Mouse (Mus musculus) hindbrain, postnatal 0 days (tissue): ENCODE results near the gene Dppa4. TPM values are rescaled to one million over a fixed set of nuclear protein-coding genes. Genes with fewer than 3 reads are reported as not detected.
"Not testable (repeated sequence)": the region's sequence is repeated elsewhere in the genome, so short reads cannot be mapped to it uniquely, and the experiment has no call there.

Experiments
- ATAC-seq: fragments of 200-750 bp; cut with Nextera tagmentation; 2 replicates; pipeline ENCODE4 v1.8.0; 2017; ENCODE audit warnings: mild to moderate bottlenecking, moderate TSS enrichment, moderate library complexity
- DNase-seq: peaks from one replicate; pipeline ENCODE4 v3.0.0-alpha.2; 2015; ENCODE audit warnings: low spot score
- H3K27ac ChIP-seq: fragments of 300-500 bp; sonication (generic); 2 replicates; pipeline ENCODE4 v1.5.1; 2014; ENCODE audit warnings: mild to moderate bottlenecking
- H3K27me3 ChIP-seq: fragments of 300-500 bp; sonication (generic); 2 replicates; pipeline ENCODE4 v1.6.1; 2014; ENCODE audit warnings: low read length, mixed read lengths; ENCODE audit not compliant: insufficient read depth
- H3K36me3 ChIP-seq: fragments of 300-500 bp; sonication (generic); 2 replicates; pipeline ENCODE4 v1.6.1; 2014; ENCODE audit warnings: low read length, mixed read lengths; ENCODE audit not compliant: insufficient read depth
- H3K4me1 ChIP-seq: fragments of 300-500 bp; sonication (generic); 2 replicates; pipeline ENCODE4 v1.6.1; 2014; ENCODE audit warnings: antibody characterized with exemption, low read length, mixed read lengths; ENCODE audit not compliant: insufficient read depth
- H3K4me2 ChIP-seq: fragments of 300-500 bp; sonication (generic); 2 replicates; pipeline ENCODE4 v1.6.1; 2014; ENCODE audit warnings: low read depth, mild to moderate bottlenecking, low read length, moderate library complexity, mixed read lengths
- H3K4me3 ChIP-seq: fragments of 300-500 bp; sonication (generic); 2 replicates; pipeline ENCODE4 v1.5.1; 2014; ENCODE audit warnings: low read length
- H3K9ac ChIP-seq: fragments of 300-500 bp; sonication (generic); replicated peaks from 2 replicates; pipeline ENCODE4 v1.6.1; 2014; ENCODE audit warnings: mild to moderate bottlenecking, low read length, moderate library complexity, mixed read lengths
- H3K9me3 ChIP-seq: fragments of 300-500 bp; sonication (generic); 2 replicates; pipeline ENCODE4 v1.6.1; 2016; ENCODE audit warnings: low read length, mixed read lengths
- CTCF ChIP-seq: IDR thresholded peaks from 2 replicates; pipeline ENCODE4 v1.5.1; 2016; ENCODE audit warnings: antibody characterized with exemption, control low read depth, low read depth
- WGBS: fragments of 180-500 bp; shearing (Covaris S2); extraction: QIAGEN DNeasy Blood & Tissue Kit; methylation state at CpG from one replicate; pipeline ENCODE4 v1.1.7; 2014; 5-methylcytosine and 5-hydroxymethylcytosine counted together
- polyA plus RNA-seq: library from polyadenylated mRNA; unstranded; fragments of >200 nt; fragmentation: Nextera tagmentation; extraction: Ambion mirVana; gene quantifications from 2 replicates; pipeline ENCODE4 v1.2.1, GENCODE M21; 2015
- total RNA-seq: library from RNA; depleted of rRNA; stranded (reverse); fragments of >200 nt; gene quantifications from 2 replicates; pipeline ENCODE4 v1.2.3, GENCODE M21; 2014

The Dppa4 gene
- total and polyA plus RNA-seq, 2 experiments from 2014 or later: not detected

DNA sequence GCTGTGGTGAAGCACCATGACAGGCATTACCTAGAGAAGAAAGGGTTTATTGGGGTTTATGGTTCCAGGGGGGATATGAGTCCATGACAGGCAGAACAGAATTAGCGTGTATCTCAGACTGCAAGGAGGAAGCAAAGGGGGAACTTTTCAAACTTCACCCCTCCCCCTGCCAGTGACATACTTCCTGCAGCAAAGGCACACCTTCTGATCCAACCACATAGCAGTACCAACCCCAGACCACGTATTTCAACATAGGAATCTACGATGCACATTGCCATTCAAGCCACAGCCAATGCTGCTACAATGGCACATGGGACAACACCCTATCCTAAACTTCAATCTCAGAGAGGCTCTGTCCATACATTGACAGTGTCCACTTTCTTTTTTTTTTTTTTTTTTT is 16.4 kb downstream of the Dppa4 start:
- Histone ChIP-seq H3K4me2 (no peak overlapping the region), H3K9me3 (no peaks in the 10 kb centered on the region), H3K27me3 (no peaks in the 10 kb centered on the region), H3K27ac (no peak overlapping the region), H3K4me3 (no peak overlapping the region), H3K9ac (no peak overlapping the region), H3K36me3 (no peaks in the 10 kb centered on the region), H3K4me1 (no peaks in the 10 kb centered on the region)
- DNase-seq: no peak
- ATAC-seq: no peak
- TF ChIP-seq CTCF: no peak
- 86% methylated on average over 3 of the region's 3 CpGs for WGBS

DNA sequence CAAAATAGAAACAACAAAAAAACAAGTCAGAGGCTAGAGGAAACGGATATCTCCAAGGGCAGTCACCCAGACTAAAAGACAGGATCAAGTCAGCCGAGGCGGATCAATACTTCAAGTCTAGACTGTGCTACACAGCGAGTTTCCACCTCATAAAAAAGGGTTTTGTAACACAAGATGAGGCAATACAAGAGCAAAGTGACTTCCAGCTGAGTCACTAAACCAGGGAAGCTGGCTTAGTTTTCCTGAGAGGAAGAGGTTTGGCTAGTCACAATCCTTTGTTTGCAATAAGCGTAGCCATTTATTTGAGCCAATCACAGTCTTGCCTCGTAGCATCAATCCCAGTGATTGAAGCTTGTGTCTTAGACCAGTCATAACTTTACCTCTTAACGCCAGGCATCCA is 20.0 kb downstream of the Dppa4 start, which contains the start of gene Dppa2:
Dppa2 (plus strand) TSS at position 400 of the 400 bp plus-strand sequence.
- Histone ChIP-seq H3K4me2 (no peak within 1 kb of the TSS), H3K27me3 (no peaks in the 10 kb centered on the region), H3K9me3 (no peaks in the 10 kb centered on the region), H3K9ac (no peak within 1 kb of the TSS), H3K36me3 (no peaks in the 10 kb centered on the region), H3K4me3 (no peak within 1 kb of the TSS), H3K4me1 (no peaks in the 10 kb centered on the region), H3K27ac (no peak within 1 kb of the TSS)
- no peak for TF ChIP-seq CTCF
- DNase-seq: no peak
- no peak for ATAC-seq
- 81% methylated on average over 7 of the region's 7 CpGs for WGBS

DNA sequence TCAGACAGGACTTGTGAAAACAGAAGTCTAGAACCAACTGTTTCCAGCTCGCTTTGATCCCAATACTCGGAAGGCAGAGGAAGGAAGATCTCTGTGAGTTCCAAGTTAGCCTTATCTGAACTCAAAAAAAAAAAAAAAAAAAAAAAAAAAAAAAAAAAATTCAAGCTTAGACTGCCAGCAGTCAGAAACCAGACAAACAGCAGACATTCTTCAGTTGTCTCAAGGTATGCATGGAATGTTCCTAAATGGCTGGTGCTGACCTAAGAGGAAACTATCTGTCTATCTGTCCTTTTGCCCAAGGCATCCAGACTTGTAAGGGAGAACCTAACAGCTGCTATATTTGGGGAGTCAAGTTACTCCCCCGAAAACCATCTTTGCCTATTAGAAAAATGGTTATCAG is 20.4 kb downstream of the Dppa4 start:
- Histone ChIP-seq H3K27ac (no peak overlapping the region), H3K27me3 (no peaks in the 10 kb centered on the region), H3K4me1 (no peaks in the 10 kb centered on the region), H3K4me2 (no peak overlapping the region), H3K9me3 (no peaks in the 10 kb centered on the region), H3K36me3 (no peaks in the 10 kb centered on the region), H3K4me3 (no peak overlapping the region), H3K9ac (no peak overlapping the region)
- ATAC-seq (no peak), DNase-seq (no peak)
- TF ChIP-seq CTCF: no peak
- WGBS: 91% methylated on average over 3 of the region's 3 CpGs

DNA sequence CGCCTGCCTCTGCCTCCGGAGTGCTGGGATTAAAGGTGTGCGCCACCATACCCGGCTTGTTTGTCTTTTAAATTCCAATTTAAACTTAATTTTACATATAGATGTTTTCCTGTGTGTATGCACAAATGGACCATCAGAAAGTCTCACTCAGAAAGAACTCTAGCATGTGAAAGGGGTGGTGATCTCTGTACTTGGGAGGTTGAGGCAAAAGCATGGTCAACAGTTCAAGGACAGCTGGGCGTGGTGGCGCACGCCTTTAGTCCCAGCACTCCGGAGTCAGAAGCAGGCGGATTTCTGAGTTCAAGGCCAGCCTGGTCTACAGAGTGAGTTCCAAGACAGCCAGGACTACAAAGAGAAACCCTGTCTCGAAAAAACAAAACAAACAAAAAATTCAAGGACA is 25.4 kb downstream of the Dppa4 start:
- not testable (repeated sequence) for H3K4me2 ChIP-seq, H3K9me3 ChIP-seq, H3K4me1 ChIP-seq, H3K4me3 ChIP-seq, H3K27me3 ChIP-seq, H3K36me3 ChIP-seq, DNase-seq, H3K9ac ChIP-seq, ATAC-seq, H3K27ac ChIP-seq
- 94% methylated on average over 10 of the region's 10 CpGs for WGBS

DNA sequence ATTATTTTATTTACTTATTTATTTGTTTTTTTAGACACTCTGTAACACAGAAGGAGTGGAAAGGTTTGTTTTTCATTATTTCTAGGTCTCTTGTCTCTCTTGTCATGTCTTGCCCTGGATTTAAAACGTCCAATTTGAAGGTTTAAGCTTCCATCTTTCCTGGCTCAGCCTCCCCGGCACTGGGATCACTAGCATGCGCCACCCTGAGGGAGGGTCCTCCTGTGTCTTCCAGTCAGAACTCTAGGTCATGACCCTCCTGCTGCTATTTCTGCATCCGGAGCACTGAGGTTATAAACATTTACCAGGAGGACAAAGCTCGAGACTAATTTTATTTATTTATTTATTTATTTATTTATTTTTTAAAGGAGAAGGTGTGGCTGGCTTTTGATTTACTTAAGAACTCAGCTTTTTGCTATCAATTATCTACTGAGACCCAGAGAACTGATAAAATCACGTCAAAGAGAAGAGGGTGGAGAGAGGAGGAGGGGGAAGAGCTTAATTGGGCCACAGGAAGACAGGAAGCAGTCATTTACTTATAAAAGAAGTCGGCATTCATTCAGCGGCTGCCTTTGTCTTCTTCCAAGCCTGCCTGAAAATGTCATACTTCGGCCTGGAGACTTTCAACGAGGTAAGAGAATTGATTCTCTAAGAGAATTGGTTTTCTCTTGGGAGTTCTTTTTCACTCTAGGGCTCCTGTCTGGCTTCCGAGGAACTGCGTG is 26.5 kb downstream of the Dppa4 start:
- H3K27me3 ChIP-seq: no peaks in the 10 kb centered on the region
- no peaks in the 10 kb centered on the region for H3K4me1 ChIP-seq
- H3K9ac ChIP-seq: no peak overlapping the region
- 0 out of 2 replicates have a peak, but pooled peaks cover 3% of the 10 kb centered on the region for H3K9me3 ChIP-seq
- H3K36me3 ChIP-seq: no peaks in the 10 kb centered on the region
- no peak overlapping the region for H3K27ac ChIP-seq
- DNase-seq (no peak), ATAC-seq (no peak)
- H3K4me3 ChIP-seq: no peak overlapping the region
- H3K4me2 ChIP-seq: no peak overlapping the region
- WGBS: 76% methylated on average over 12 of the region's 12 CpGs
- TF ChIP-seq CTCF: no peak

DNA sequence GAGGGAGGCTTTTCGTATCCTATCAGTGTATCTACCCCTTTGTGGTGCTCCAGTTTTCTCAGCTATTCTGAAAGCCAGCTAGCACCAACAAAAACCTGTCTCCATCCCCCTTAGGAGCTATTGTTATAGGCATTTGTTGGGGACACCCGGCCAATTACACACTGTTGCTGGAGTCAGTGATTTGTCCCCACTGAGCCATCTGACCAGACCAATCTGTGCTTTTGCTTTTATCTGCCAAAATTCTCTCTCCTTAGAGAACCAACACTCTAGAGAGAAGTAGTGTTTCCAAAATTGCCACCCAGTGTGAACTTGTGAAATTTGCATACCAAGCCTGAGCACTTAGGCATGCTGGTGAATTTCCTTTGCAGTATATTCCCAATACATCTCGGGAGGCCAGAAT is 31.8 kb downstream of the Dppa4 start:
- Histone ChIP-seq H3K9ac (no peak overlapping the region), H3K9me3 (0 out of 2 replicates have a peak, but pooled peaks cover 3% of the 10 kb centered on the region), H3K27ac (no peak overlapping the region), H3K27me3 (no peaks in the 10 kb centered on the region), H3K4me3 (no peak overlapping the region), H3K36me3 (no peaks in the 10 kb centered on the region), H3K4me1 (no peaks in the 10 kb centered on the region), H3K4me2 (no peak overlapping the region)
- no peak for TF ChIP-seq CTCF
- DNase-seq (no peak), ATAC-seq (no peak)
- WGBS: 92% methylated on average over 3 of the region's 3 CpGs

DNA sequence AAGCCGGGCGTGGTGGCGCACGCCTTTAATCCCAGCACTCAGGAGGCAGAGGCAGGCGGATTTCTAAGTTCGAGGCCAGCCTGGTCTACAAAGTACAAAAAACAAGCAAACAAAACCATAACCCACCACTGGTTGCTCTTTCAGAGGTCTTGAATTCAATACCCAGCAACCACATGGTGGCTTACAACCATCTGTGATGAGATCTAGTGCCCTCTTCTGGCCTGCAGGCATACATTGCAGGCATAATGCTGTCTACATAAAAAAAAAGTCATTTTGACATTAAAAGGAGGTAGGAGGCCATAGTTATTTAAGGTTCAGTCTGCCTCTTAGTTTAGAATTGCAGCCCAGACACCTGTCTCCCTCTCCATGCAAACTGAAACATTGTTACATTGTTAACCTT is 37.2 kb downstream of the Dppa4 start:
- Histone ChIP-seq H3K27me3 (no peaks in the 10 kb centered on the region), H3K36me3 (no peaks in the 10 kb centered on the region), H3K4me3 (no peak overlapping the region), H3K9me3 (no peaks in the 10 kb centered on the region), H3K4me1 (no peaks in the 10 kb centered on the region), H3K4me2 (no peak overlapping the region), H3K9ac (no peak overlapping the region), H3K27ac (no peak overlapping the region)
- no peak for TF ChIP-seq CTCF
- DNase-seq (no peak), ATAC-seq (no peak)
- WGBS: 93% methylated on average over 6 of the region's 6 CpGs
